Mouse (Mus musculus) spleen, adult 18-20 months (tissue): ENCODE measurements around the gene Sdhaf2.

Experiments
- DNase-seq, 2 experiments: peaks; one replicate each; pipeline ENCODE4 v3.0.0; 2022; ENCODE audit warnings: mixed read lengths in 2 of 2

Gene Sdhaf2

DNA sequence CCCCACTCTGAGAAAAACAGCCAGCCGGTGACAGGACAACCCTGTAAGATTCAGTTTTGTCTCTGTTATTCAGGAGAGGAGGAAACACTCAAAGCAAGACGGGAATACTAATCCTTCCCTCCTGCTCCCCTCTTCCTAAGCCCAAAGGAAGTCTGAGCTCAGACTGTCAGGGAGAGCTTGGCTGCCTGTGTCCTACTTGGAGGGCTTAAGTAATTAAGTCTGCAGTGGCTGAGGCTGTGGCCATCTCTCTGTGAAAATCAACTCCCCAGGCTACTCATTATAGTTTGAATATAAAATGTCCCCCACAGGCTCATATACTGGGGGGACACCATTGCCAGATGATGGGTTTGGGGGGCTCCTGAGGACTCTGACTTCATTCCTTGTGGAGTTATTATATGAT is 29.0 kb downstream of the Sdhaf2 start:
- no peak for DNase-seq

DNA sequence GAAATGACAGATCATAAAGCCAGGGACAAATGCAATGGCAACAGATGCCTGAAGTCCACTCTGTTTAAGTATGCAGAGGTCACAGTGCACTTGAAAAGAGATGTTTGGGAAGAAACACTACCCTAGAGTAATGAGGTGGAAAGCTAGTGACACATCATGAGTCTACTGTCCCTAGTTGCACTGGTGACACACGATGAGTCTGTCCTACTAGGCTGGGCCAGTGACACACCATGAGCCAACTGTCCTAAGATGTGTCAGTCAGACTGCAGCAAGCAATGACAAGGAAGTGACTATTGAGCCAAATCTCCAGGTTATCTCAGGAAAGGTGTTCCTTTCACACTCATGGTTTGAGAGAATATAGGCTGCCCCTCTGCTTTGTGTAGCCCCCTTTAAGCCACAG is 30.3 kb downstream of the Sdhaf2 start:
- no peak for DNase-seq

DNA sequence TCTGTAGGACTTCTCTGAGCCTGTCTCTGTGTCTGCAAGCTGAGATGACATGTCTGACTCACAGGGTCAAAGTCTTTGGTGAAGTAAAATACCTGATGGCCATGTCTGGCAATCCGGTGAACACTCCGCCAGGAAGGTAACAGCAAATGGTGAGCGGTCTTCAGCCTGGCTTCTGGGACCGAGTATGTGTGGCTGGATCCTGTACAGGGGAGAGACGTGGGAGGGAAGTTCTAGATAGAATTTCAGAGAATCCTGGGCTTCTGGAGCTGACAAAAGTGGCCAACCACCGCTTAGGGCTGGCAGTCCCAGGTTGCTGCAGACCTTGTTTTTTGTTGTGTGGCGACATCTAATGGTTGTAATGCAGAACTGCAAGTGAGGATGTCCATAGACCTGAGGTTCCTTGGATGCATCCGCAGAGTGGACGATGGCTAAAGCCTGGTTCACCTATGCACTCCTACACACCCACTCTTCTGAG is 39.6 kb downstream of the Sdhaf2 start:
- peak in 1 of 2 experiments; percentile 10 for DNase-seq

GRCm38 (mm10) chr19:10482703-10483102 is 43.2 kb downstream of the Sdhaf2 start, which contains the start of gene Ppp1r32:
Ppp1r32 (minus strand) TSS chr19:10482928.
- no peak for DNase-seq

- no peak for DNase-seq
Measured at GRCm38 (mm10) chr19:10479541-10479940, 46.4 kb downstream of the Sdhaf2 start.

- DNase-seq: no peak
Measured at GRCm38 (mm10) chr19:10473779-10474178, 52.2 kb downstream of the Sdhaf2 start.

- DNase-seq: no peak
Measured at GRCm38 (mm10) chr19:10472958-10473357, 53.0 kb downstream of the Sdhaf2 start.

- DNase-seq: no peak
Measured at GRCm38 (mm10) chr19:10469171-10469658, 56.7 kb downstream of the Sdhaf2 start.

DNA sequence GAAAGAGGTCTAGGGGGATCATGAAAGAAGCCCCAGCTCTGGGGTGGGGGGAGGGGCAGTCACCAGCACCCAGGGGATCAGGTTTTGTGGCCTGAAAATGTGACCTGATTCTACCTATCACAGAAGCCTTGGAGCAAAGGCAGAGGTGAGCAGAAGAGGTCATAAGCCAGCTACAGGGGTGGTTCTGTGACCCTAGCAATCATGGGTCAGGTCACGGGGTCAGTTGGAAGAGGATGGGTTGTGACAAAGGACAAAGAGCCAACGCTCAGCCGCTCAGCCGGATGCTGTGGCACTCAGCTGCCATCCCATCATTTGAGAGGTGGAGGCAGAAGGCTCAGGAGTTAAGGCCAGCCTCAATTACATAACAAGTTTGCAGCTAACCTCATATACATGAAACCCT is 61.5 kb downstream of the Sdhaf2 start:
- DNase-seq: no peak

DNA sequence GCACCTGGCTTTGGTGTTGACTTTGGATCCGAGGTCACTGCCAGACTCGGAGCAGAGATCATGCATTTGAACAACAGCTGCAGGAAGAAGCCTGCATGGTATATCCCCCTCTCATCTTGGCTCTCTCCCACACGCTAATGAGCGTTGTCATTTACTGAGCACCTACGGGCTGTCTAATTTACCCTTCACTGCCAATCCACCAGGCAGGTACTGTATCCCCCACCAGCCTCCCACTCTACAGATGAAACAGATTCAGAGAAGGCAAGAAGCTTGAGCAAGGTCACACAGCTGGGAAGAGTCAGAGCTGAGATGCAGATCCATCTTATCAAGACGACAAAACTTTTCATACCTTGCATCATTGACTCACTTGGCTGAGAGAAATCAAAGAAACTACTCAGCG is 64.4 kb downstream of the Sdhaf2 start:
- no peak for DNase-seq

DNA sequence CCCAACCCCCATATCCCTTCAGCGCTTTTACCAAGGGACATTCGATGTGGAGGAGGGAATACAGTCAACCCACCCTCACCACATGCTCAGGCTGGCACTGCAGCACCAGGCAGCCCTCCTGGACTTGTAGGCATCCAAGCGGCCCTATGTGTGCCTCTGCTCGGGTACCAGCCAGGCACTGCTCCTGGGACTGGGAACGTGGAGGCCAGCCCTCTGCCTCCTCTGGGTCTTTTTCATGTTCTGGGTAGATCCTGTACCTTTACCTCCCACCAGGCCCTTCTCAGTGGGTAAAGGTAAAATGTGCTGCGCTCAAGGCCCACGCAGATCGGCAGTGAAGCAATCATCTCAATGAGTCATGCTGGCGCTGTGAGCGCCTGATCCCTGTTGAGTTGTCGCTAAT is 66.0 kb downstream of the Sdhaf2 start:
- DNase-seq: no peak

- no peak for DNase-seq
Measured at GRCm38 (mm10) chr19:10458096-10458495, 67.8 kb downstream of the Sdhaf2 start.

GRCm38 (mm10) chr19:10457484-10457800 is 68.5 kb downstream of the Sdhaf2 start:
- peak in 1 of 2 experiments; percentile 2 for DNase-seq

DNA sequence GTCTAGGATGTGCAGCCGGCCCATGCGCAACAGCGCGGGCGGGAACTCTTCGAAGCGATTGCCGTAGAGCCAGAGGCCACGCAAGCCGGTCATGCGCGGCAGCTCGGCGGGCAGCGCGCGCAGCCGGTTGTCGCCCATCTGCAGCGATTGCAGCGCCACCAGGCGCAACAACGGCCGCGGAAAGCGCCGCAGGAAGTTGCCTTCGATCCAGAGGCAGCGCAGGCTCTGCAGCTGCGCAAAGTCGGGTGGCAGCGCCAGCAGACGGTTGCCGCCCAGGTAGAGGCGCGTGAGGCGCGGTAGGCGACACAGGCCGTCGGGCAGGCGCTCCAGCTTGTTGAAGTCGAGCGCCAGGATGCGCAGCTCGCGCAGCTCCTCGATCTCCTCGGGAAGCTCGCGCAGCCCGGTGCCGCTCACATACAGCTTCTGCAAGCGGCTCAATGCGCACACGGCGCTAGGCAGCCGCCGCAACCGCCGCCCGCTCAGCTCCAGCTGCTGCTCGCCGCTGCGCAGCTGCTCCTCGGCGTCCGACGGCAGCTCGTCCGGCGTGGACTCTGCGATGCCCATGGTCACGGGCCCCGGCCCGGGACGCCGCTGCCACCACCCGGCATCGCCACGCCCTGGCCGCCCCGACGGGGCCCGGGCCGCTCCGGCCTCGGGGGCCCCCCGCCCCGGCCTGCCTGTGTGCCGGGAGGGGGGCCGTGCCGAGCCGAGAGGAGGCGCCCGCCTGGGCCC is 69.0 kb downstream of the Sdhaf2 start, which contains the start of gene Lrrc10b:
TSS of gene Lrrc10b (minus strand) at position 722 of the 732 bp plus-strand sequence.
- peak in 1 of 2 experiments; percentile 19 for DNase-seq

DNA sequence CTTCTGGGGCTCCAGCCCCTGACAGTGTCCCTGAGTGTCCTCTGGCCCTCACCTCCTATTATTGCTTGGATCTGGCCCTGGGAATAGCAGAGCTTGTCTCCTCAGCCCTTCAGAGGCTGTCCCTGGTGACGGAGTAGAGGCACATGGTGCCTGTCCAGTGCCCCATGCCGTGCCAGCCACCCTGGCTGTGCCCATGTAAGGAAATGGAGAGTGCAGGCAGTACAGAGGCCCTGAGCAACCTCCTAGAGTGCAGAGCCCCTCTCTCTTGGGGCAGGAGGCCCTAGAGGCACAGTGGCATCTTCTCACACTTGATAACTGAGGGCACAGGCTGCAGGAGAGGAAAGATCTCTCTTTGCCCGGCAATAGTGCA is 70.5 kb downstream of the Sdhaf2 start:
- DNase-seq: no peak

DNA sequence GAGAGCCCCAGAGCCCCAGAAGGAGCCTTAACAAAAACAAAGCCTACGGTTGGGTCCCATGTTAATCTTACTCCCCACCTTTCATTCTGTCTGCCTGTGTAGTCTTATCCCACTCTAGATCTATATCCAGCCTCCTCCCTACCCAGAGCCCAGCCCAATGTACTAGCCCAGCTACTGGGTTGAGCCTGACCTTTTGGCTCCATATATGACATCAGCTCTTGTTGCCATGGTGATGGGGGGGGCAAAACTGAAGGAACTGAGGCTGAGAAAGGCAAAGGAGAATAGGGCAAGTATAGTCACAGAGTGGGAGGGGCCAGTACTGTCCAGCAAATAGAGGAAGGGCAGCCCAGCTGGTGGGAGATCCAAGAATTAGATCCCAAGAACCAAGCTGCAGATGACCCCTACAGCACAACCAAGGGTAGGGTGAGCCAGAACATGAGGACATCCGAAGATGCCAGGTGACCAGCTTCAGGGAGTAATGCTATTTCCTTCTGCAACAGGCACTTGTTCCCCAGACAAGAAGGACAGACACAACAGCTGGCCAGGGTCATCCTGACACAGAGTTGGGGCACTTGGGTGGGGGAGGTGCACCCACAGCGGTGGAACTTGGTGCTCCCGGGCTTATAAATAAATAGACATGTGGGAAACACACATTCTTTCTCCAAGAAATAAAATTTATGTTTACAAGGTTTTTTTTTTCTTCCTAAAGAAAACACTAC is 71.1 kb downstream of the Sdhaf2 start:
- no peak for DNase-seq
